Mouse (Mus musculus) megakaryocyte, adult 5-6 weeks (primary cell): Measurements from ENCODE around the gene Gm9970. TPM values are rescaled to one million over a fixed set of nuclear protein-coding genes. Genes with fewer than 3 reads are reported as not detected.
"Not testable (repeated sequence)": the region's sequence is repeated elsewhere in the genome, so short reads cannot be mapped to it uniquely, and the experiment has no call there.

ENCODE experiments used
- ATAC-seq: 2 replicates; pipeline ENCODE4 v1.8.0; 2016; ENCODE audit warnings: mild to moderate bottlenecking, inconsistent platforms; ENCODE audit not compliant: poor library complexity, severe bottlenecking
- total RNA-seq, 2 experiments: library from RNA; stranded (forward) in 1 of 2; stranded (reverse) in 1 of 2; fragments of 153-499, 151-499 nt in 1 of 2; fragments of 221-1000, 200-1000 nt in 1 of 2; gene quantifications; 2 replicates each; pipeline versions ENCODE4 v1.2.3 to v1.2.4; 2015 to 2017

Gene Gm9970
- total RNA-seq, 2 experiments from 2014 or later: not detected

- no peak for ATAC-seq
Observed at GRCm38 (mm10) chr5:31226641-31227040, 14.4 kb downstream of the Gm9970 start.

DNA sequence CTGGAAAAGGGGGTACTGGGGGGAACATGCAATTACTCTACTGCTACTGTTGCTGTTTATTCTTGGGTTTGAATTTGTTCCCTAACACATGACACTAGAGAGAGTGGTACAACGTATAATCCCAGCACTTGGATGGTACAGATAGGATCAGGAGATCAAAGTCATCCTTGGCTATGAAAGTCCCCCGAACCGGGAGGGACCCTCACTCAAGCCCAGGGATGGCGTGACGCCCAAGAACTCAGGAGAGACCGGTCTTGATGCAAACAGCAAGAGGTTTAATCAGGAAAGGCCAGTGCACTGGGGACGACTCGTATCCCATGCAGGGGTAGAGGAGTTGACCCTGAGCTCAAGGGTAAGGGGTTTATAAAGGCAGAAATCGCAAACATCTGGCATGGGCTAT is 18.3 kb downstream of the Gm9970 start:
- ATAC-seq: no peak

GRCm38 (mm10) chr5:31221304-31221945 is 19.6 kb downstream of the Gm9970 start:
- no peak for ATAC-seq

- ATAC-seq: peak; percentile 98
Observed at GRCm38 (mm10) chr5:31220448-31221303, 20.4 kb downstream of the Gm9970 start, which contains the start of gene Ppm1g. Gene Ppm1g (minus strand): TSS chr5:31220687.

DNA sequence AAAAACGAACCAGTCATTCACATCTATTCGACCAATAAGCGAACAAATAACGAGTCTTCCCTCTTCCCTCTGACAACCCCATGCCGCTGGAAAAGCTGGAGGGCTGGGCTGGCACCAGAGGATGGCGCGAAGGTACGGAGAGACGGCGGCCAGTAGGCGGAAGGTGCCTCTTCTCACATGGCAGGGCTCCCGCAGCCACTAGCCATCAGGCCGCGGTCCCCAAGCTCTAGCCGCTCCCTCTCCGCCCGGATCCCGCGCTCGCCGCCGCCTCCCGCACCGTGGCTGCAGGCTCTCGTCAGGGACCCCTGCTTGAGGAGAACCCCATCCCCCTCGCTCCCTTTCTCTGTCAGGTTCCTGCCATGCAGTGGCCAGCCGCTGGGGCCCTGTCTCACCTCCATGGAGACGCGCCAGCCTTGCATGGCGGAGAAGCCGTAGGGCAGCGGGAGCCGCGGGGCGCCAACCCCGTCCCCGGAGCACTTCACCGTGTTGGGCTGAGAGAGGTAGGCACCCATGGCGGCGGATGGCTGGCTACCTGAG is 21.1 kb downstream of the Gm9970 start:
- peak; percentile 43 for ATAC-seq

DNA sequence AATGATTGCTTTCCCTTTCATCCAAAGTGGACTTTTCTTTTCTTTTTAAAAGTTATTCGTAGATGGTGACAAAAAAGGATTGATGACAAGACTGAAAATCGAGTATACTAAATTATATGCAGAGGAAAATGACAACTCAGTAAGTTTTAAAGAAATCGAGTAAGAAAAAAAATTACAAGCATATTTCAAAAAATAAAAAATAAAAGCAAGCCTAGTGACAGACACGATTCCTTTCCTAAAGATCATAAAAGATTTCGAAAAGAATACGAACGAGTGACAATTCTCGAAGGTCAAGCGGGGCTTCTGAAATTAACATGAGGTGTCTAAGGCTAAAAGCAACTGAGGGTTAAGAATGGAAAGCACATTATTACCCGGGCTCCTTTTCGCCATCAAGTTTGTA is 21.6 kb downstream of the Gm9970 start:
- no peak for ATAC-seq

GRCm38 (mm10) chr5:31219070-31219469 is 22.0 kb downstream of the Gm9970 start:
- no peak for ATAC-seq

DNA sequence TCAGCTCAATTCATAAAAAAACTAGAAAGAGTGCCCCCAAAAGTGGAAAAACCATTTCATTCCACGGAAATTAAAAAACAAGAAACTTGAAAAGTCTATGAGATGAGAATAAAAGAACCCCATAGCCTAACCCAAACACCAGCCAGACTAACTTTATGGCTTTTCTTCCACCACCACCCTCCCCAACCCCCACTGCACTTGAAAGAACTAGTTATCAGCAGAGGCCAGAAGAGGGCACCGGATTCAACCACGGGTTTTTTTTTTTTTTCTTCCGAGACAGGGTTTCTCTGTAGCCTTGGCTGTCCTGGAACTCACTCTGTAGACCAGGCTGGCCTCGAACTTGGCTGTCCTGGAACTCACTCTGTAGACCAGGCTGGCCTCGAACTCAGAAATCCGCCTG is 22.7 kb downstream of the Gm9970 start:
- ATAC-seq: no peak

- ATAC-seq: not testable (repeated sequence)
Observed at GRCm38 (mm10) chr5:31216554-31216953, 24.5 kb downstream of the Gm9970 start.

DNA sequence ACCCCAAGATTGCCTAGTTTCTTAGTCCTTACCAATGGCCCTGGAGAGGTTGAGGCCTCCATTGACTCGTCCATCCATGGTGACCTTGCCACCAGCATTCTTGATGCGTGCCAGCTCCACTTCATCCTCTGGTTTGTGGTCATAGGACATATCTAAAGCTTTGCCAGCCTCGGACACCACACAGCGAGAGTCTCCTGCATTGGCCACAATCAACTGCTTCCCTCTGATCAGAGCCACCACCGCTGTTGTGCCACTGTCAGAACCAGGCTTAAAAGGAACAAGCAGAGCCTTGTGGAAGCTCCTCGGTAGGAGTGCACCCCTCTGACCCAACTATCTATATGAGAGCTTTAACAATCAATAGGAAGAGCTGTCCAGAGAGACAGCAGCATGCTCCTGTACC is 36.6 kb downstream of the Gm9970 start:
- no peak for ATAC-seq

DNA sequence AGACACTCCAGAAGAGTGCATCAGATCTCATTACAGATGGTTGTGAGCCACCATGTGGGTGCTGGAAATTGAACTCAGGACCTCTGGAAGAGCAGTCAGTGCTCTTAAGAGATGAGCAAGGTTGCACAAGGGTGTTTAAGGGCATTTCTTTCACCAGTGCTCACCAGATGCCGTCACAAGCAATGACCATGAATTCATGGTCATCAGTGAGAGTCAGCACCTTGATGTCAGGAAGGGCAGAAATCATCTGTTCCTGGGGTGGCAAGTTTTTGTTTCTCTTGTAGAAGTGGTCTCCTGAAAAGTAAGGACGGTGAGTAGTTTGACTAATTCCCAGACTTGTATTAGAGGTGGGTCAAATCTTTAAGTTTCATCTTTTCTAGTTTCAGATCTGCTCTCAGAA is 37.2 kb downstream of the Gm9970 start:
- no peak for ATAC-seq

GRCm38 (mm10) chr5:31202933-31203332 is 38.1 kb downstream of the Gm9970 start:
- no peak for ATAC-seq

DNA sequence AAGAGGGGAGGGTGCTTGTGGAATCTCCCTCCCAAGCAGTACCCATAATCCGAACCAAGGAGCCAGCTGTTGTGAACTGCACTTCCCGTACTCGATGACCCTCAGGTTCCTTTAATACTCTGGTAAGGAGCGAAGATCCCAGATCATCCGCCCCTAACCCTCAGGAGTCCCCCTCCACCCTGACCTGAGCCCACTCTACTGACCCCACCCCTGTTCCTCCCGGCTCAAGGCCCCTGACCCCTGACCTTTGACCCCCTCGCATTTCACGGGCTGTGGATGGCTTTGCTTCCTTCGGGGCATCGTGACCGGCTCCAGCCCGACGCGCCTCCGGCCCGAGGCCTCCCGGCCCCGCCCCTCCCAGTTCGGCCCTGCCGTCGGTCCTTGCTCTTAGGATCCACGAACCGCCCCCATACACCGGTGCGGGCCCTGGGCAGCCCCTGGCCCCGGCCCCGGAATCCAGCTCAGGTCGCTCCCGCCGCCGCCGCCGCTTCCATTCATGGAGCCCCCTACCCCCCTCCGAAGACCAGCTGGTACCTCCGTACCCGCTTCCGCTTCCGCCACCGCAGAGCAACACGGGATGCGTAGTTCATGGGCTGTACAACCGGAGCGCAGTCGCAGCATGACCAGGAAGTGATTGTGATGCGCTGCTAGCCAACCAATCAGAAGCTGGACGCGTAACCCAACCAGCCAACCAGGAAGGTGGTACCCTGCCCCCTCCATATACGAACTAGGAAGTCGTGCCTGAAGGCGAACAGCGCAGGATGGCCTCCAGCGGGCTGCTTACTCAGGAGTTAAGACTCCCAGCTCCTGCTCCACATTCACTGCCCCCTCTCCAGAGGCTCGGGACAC is 39.1 kb downstream of the Gm9970 start, which contains the start of gene Zfp513:
TSS of gene Zfp513 (minus strand) at position 562 of the 849 bp plus-strand sequence.
- peak; percentile 95 for ATAC-seq

DNA sequence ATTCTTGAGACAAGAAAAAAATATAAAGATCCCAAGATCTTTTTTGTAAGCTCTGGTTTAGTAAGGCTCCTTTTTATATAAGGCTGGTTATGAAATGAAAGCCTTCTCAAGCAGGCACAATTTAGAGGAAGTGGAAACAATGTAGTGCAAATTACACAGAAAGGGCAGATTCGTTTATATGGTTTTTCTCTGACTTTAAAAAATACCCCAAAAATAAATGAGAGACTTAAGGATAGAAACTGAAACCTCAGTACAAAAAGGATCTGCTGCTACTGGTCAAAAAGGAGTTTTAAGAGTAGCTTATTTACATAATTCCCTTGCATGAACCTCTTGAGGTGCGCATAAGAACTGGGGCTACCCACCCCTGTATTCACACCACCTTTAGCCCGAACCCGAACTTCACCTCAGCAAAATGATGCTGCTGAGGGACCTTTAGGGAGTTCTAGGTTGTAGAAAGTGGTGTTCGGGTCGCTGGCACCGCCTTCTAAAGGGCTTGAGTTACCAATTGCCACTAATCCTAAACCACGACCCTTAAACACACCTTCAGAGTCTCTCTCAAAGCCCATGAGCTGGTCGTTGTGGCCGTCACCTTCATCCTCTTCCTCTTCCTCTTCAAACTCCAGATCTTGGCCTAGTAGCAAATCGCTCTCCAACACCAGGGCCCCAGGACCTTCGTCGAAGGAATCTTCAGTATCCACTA is 39.8 kb downstream of the Gm9970 start:
- ATAC-seq: no peak

DNA sequence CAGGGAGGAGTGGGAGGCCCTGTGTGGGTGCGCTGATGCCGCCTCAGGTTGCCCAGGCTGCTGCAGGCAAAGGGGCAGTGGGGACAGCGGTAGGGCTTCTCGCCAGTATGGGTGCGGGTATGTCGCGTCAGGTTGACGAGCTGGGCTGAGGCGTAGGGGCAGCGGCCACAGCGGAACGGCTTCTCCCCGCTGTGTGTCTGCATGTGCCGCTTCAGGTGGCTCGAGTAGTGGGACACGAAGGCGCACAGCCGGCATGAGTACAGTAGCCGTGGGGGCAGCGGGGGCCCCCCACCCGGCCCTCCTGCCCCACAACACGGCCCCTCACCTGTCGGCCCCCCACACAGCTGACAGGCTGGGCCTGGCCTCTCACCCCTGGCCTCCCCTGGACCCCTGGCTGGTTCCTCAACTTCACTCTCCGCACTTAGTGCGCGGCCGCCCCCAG is 40.7 kb downstream of the Gm9970 start:
- ATAC-seq: no peak

DNA sequence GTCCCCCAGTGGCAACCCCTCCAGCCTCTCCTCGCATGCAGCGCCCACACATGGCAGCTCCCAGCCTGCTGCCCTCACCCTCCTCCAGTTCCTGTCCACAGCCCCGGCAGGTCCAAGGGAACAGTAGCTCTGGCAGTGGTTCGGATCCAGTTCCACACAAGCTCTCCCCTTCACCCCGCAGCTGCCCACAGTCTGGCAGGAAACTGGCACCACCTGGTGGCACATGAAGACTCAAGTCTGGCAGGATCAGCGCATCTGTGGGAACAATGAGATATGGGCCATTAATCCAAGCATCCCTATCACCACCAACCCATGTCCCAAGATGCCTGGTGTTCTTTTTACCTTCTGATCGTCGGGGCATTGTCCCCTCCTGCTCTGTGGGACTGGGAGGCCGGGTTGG is 41.1 kb downstream of the Gm9970 start:
- no peak for ATAC-seq

DNA sequence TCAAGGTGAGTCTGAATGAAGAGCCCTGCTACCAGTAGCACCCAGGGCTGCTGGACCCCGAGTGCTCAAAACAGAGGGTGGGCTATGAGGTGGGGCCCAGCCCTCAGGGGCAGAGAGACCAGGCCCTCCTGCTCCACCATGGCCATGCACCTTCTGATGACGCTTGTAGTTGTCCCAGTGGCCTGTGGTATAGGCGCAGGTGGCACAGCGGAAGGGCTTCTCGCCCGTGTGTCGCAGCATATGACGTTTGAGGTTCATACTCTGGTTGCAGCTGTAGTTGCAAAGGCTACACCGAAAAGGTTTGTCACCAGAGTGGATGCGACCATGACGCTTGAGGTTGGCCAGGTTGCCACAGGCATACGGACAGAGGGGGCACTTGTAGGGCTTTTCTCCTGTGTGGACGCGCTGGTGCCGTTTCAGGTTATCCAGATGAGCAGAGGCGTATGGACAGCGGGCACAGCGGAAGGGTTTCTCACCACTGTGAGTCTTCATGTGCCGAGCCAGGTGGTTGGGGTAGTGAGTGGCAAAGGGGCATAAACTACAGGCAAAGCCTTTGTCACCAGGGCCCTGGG is 41.6 kb downstream of the Gm9970 start:
- ATAC-seq: no peak

GRCm38 (mm10) chr5:31198616-31199320 is 42.3 kb downstream of the Gm9970 start:
- ATAC-seq: no peak

- ATAC-seq: no peak
Observed at GRCm38 (mm10) chr5:31198170-31198569, 42.9 kb downstream of the Gm9970 start.
